ENCODE assay signal across 9 mouse cellular contexts in genomic region chr15:37165887-37166507, GRCm38 (mm10).
A peak's percentile ranks its signal among the peaks of the same experiment; 100 is the strongest.
DNase-seq lines count a peak whose midpoint lies in the region; ATAC-seq and TF ChIP-seq lines count a peak whose summit lies in the region.
"Had no signal": no experiment of that assay in that cellular context is flagged by ENCODE, and none has a peak within 500 bp of the region (broad histone marks: within the 10 kb centered on the region; RNA-seq: fewer than 3 reads in every experiment).

No protein-coding gene starts in this region.

- TF ChIP-seq CTCF in kidney, adult 2 months (conservative IDR thresholded peaks at IDR 0.05; ENCODE audit: insufficient read depth, insufficient read length, low read depth, low read length): no peak

- no peak overlapping the region for H3K27ac ChIP-seq in forebrain, embryonic 14.5 days (ENCODE audit: low read depth, low read length)
- no peak overlapping the region for H3K27ac ChIP-seq in forebrain, embryonic 15.5 days (replicated peaks)
- no peak overlapping the region for H3K27ac ChIP-seq in kidney, adult 2 months (ENCODE audit: insufficient read depth, low read depth, low read length)
- H3K27ac ChIP-seq in lung, embryonic 16.5 days (ENCODE audit: low read length): no peak overlapping the region

- no peak overlapping the region for H3K4me2 ChIP-seq in forebrain, embryonic 14.5 days (ENCODE audit: low read length)
- H3K4me2 ChIP-seq in forebrain, embryonic 15.5 days (replicated peaks): no peak overlapping the region
- H3K4me2 ChIP-seq in lung, embryonic 16.5 days (ENCODE audit: low read depth, low read length): peak overlapping the region; percentile 31

- H3K9me3 ChIP-seq in forebrain, embryonic 14.5 days (replicated peaks; ENCODE audit: control insufficient read depth, low read length): no peaks in the 10 kb centered on the region
- no peaks in the 10 kb centered on the region for H3K9me3 ChIP-seq in forebrain, embryonic 15.5 days
- H3K9me3 ChIP-seq in lung, embryonic 16.5 days (ENCODE audit: control insufficient read depth, low read length): no peaks in the 10 kb centered on the region

- H3K36me3 ChIP-seq in forebrain, embryonic 14.5 days (ENCODE audit: control insufficient read depth, insufficient read depth, low read length): no peaks in the 10 kb centered on the region
- H3K36me3 ChIP-seq in forebrain, embryonic 15.5 days: no peaks in the 10 kb centered on the region
- no peaks in the 10 kb centered on the region for H3K36me3 ChIP-seq in kidney, adult 2 months (ENCODE audit: control insufficient read depth, insufficient read depth, low read length)
- H3K36me3 ChIP-seq in lung, embryonic 16.5 days (ENCODE audit: control insufficient read depth, insufficient read depth, low read length): no peaks in the 10 kb centered on the region

- H3K4me1 ChIP-seq in forebrain, embryonic 14.5 days (ENCODE audit: control insufficient read depth, insufficient read depth, low read length): no peaks in the 10 kb centered on the region
- no peaks in the 10 kb centered on the region for H3K4me1 ChIP-seq in forebrain, embryonic 15.5 days
- H3K4me1 ChIP-seq in kidney, adult 2 months (ENCODE audit: control insufficient read depth, insufficient read depth, low read length): peaks cover 3% of the 10 kb centered on the region; the same call in 1 of the 2 replicates
- H3K4me1 ChIP-seq in lung, embryonic 16.5 days (replicated peaks; ENCODE audit: control insufficient read depth, insufficient read depth, low read length): peaks cover 3% of the 10 kb centered on the region; the same call in 1 of the 2 replicates

- no peaks in the 10 kb centered on the region for H3K27me3 ChIP-seq in forebrain, embryonic 14.5 days (replicated peaks; ENCODE audit: control insufficient read depth, insufficient read depth, low read length)
- no peaks in the 10 kb centered on the region for H3K27me3 ChIP-seq in forebrain, embryonic 15.5 days
- no peaks in the 10 kb centered on the region for H3K27me3 ChIP-seq in kidney, adult 2 months (replicated peaks; ENCODE audit: control insufficient read depth, insufficient read depth, low read length)
- no peaks in the 10 kb centered on the region for H3K27me3 ChIP-seq in lung, embryonic 16.5 days (ENCODE audit: control insufficient read depth, insufficient read depth, low read depth, low read length)

- ATAC-seq in forebrain, embryonic 14.5 days: no peak
- no peak for ATAC-seq in forebrain, embryonic 15.5 days (replicated peaks)
- ATAC-seq in lung, embryonic 16.5 days (ENCODE audit: low read depth): peak; percentile 70; the same call in 1 of the 2 replicates

- no peak overlapping the region for H3K9ac ChIP-seq in forebrain, embryonic 14.5 days (ENCODE audit: low read length)
- no peak overlapping the region for H3K9ac ChIP-seq in forebrain, embryonic 15.5 days (replicated peaks)
- H3K9ac ChIP-seq in lung, embryonic 16.5 days (ENCODE audit: low read length): 0 out of 2 replicates have a peak overlapping the region, but pooled peaks have one; percentile 0

- no peak overlapping the region for H3K4me3 ChIP-seq in forebrain, embryonic 14.5 days (ENCODE audit: low read depth, low read length)
- no peak overlapping the region for H3K4me3 ChIP-seq in forebrain, embryonic 15.5 days
- no peak overlapping the region for H3K4me3 ChIP-seq in kidney, adult 2 months (ENCODE audit: insufficient read depth, low read depth, low read length)
- no peak overlapping the region for H3K4me3 ChIP-seq in lung, embryonic 16.5 days (ENCODE audit: low read length)
- H3K4me3 ChIP-seq: erythroblast, embryonic 14.5 days had no signal

- TF ChIP-seq POLR2A in kidney, adult 2 months (IDR thresholded peaks at IDR 0.05; ENCODE audit: low read depth, low read length): no peak

- 32% methylated on average over 12 of the region's 12 CpGs for WGBS in forebrain, embryonic 14.5 days
- 29% methylated on average over 12 of the region's 12 CpGs for WGBS in forebrain, embryonic 15.5 days
- 37% methylated on average over 12 of the region's 12 CpGs for WGBS in kidney, adult 2 months
- WGBS in lung, embryonic 16.5 days: 16% methylated on average over 12 of the region's 12 CpGs

- peak; percentile 4 for DNase-seq in forebrain, embryonic 14.5 days (ENCODE audit: low spot score)
- DNase-seq in embryo, embryonic 10.5 days (ENCODE audit: low spot score): peak; percentile 36
- peak; percentile 20 for DNase-seq in kidney, adult 2 months
- no peak for DNase-seq in thymus, postnatal 36 days
- no peak for DNase-seq in spleen, postnatal 4 days (ENCODE audit: low spot score in 2 of 2)
- DNase-seq in natural killer cell, adult 2 months (ENCODE audit: low spot score in 2 of 2): no peak

Comparison
In these comparisons a context has a peak if more than half of its experiments do, and no peak if none do; other contexts are left out.
1. DNase-seq: peak in forebrain, embryonic 14.5 days (single experiment), embryo, embryonic 10.5 days (single experiment) and kidney, adult 2 months (single experiment); none in thymus, postnatal 36 days (0 of 2), spleen, postnatal 4 days (0 of 2) and natural killer cell, adult 2 months (0 of 2).